Mouse (Mus musculus): ENCODE data around the gene Crygb.

Crygb gene

DNA sequence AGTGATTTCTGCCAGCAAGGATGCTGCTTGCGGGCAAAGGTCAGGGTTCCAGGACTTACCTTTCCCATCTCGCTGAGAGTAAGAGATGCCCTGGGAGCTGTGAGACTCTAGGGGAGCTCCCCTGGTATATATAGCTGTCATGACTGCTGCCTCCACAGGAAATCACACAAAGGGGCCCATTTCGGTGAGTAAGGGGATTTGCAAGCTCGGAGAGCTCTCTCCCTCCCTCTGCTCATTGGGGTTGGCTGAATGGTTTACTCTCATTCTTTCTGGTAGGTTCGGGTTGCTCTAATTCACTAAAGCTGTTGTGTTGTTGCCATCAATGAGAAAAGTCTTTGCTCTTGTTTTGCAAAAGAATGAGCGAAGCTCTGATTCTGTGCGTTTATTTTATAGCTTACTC is at the start of gene Crygb:
TSS of gene Crygb (minus strand) at position 101 of the 400 bp plus-strand sequence.
- in situ Hi-C loops (cut with MboI), result no loop called here

GRCm38 (mm10) chr1:65131671-65132070 is 49.6 kb upstream of the Crygb start:
- in situ Hi-C loops (cut with MboI), result no loop called here

DNA sequence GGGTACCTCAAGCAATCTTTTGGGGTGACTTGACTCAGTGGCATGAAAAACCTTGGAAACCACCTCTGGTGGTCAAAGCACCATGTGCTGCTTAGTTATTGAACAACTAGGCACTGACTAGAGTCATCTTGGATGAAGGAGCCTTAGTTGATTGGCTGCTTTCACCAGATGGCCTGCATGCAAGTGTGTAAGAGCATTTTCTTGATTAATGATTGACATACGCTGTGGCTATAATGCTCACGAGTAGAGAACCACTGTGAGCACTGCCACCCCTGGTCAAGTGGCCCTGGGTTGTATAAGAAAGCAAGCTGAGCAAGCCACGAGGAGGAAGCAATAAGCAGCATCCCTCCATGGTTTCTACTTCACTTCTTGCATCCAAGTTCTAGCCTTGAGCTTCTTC is 48.1 kb upstream of the Crygb start:
- in situ Hi-C loops (cut with MboI), result no loop called here

GRCm38 (mm10) chr1:65129634-65130180 is 47.6 kb upstream of the Crygb start:
- in situ Hi-C loops (cut with MboI), result no loop called here

GRCm38 (mm10) chr1:65122574-65123372 is 40.7 kb upstream of the Crygb start, which contains the start of gene D630023F18Rik:
Gene D630023F18Rik, minus strand, starts transcription at chr1:65123214.
- in situ Hi-C loops (cut with MboI), result no loop called here

DNA sequence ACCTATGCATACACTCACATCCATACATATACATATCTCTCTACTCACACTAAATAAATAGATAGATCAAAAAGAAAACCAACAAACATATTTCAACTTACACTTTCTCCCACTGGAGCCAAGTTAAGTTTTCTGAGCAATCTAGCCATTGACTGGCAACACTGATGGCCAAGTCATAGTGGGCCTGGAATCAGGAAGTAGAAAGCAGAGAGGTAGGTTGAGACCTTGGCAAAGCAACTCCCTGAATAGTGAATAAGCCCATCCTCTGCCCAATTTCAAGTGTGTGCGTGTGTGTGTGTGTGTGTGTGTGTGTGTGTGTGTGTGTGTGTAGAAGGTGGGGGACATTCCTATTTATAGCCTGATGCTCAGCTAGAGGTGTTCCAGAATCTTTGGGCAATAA is 37.4 kb upstream of the Crygb start, which contains the start of gene Gm28845:
TSS of gene Gm28845 (minus strand) at position 121 of the 400 bp plus-strand sequence.
- in situ Hi-C loops (cut with MboI), result no loop called here

DNA sequence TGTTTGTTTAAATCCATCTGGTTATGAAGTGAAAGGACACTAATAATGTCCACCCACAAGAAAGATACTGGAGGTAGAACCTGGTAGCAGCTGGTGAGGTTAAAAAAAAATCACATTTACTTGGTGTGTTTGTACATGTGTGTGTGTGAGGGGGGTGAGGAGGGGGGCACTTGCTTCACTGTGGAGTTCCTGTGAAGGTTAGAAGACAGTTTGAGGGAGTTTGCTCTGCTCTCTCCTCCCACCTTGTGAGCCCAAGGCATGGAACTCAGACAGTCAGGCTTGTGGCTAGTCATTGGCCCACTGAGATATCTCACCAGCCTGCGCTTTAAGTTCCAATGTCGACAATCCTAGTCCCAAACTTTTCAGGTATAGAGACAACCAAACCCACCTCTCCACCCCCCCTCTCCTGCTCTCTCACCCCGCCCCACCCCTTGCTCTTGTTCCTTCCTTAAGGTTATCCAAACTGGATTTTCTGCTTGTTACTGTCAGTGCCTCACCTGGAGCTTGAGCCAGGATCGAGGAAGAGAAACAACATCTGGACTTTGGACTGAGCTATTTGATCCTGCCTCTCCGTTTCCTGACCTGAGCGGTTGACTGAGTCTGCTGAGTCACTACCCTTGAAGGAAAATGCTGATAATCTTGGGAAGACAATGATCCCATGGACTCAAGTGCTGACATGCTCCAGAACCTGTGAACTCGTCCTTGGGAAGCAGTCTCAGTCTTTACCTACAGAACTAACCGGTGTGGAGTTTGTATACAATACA is 36.2 kb upstream of the Crygb start:
- in situ Hi-C loops (cut with MboI), result no loop called here

GRCm38 (mm10) chr1:65113536-65114172 is 31.6 kb upstream of the Crygb start:
- in situ Hi-C loops (cut with MboI), result no loop called here

DNA sequence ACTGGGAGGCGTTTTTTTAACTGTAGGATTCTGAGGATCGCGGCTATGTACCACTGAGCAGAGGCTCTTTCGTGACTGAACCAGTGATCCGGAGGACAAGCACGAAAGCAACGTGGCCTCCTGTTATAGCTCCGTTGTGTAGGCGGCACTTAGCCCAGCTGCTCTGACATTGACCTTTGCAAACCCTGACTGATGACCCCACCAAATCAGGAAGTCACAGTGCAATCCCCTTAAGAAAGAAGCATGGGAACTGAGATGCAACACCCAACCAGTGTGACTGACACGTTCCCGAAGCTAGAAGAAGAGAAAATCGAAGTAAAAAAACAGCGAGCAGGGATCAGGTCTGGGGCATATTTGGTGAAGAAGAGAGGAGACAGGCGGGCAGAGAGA is 30.7 kb upstream of the Crygb start:
- in situ Hi-C loops (cut with MboI), result no loop called here

GRCm38 (mm10) chr1:65112031-65112806 is 30.1 kb upstream of the Crygb start:
- in situ Hi-C loops (cut with MboI), result no loop called here

DNA sequence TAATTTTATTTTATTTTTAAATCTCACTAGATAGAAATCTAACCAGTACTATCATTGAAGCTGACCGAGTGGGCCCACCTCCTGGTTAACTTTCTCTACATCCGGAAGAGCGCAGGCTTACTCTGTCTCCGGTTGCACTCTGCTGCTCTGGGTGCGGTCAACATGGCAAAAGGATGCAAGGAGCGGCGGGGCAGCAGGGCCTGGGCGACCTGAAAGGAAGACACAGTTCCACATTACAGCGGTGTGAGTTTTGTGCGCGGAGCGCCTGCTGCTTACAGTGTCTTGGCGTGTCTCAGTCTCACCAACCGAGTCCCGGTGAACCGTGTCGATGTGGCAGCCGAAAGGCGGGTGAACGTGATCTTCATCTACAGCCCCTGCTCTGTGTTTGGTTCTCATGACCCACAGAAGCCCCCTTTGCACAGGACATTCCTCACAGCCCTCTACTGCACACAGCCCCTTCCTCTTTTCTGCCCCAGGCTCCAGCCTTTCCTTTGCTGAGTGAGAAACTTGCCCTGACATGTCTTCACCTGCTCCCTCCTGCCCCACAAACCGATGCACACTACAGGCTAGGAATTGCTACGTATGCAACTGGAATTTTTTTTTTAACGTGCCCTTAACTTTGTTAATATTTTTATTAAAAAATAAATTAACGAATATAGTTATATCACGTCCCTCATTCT is 27.8 kb upstream of the Crygb start:
- in situ Hi-C loops (cut with MboI), result no loop called here

- in situ Hi-C loops (cut with MboI), result no loop called here
Measured at GRCm38 (mm10) chr1:65109196-65109595, 27.1 kb upstream of the Crygb start.

DNA sequence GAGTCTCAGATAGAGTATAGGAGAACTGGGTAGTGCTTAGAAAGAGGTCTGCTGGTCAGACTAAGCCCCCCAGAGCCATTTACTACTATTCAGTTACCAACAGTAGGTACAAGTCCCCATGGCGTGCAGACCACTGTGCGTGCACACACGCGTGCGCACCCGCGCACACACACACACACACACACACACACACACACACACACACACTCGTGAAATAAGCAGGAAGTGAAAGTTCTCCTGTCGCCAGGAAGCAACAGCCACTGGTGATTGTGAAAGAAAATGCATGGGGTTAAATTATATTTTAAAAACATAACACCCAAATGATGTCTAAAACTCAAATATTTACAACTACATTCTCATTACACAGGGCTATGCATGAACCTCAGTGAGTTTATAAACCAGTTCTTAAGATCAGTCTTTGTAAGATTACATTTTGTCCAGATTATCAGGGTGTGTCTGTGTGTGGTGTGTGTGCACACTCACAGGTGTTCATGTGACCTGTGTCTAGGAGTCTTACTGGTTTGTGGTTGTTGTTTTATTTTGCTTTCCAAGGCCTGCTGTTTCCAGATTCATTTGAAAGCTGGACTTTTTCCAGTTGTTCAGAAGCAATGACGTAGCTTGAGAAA is 25.7 kb upstream of the Crygb start:
- in situ Hi-C loops (cut with MboI), result no loop called here

DNA sequence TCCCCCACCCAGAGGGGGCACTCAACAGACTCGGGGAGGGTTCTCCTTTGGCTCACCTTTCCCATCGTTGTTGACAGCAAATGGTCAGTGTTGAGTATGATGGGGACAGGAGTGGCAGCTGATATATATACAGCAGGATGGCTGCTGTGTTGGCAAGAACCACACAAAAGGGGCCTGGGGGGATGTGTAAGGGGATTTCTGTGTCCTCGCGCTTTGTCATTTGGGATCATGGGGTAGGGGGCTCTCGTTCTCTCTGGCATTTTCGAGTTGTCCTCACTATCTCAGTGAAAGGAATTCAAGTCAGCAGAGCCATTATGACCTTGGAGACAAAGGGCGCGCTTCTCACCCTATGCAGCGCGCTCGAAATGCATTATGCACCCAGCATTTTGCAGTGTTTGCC is 21.2 kb upstream of the Crygb start, which contains the start of gene Cryga:
TSS of gene Cryga (minus strand) at position 101 of the 400 bp plus-strand sequence.
- in situ Hi-C loops (cut with MboI), result no loop called here

- in situ Hi-C loops (cut with MboI), result no loop called here
Measured at GRCm38 (mm10) chr1:65096953-65097352, 14.9 kb upstream of the Crygb start.

- in situ Hi-C loops (cut with MboI), result no loop called here
Measured at GRCm38 (mm10) chr1:65091566-65091965, 9.5 kb upstream of the Crygb start.

DNA sequence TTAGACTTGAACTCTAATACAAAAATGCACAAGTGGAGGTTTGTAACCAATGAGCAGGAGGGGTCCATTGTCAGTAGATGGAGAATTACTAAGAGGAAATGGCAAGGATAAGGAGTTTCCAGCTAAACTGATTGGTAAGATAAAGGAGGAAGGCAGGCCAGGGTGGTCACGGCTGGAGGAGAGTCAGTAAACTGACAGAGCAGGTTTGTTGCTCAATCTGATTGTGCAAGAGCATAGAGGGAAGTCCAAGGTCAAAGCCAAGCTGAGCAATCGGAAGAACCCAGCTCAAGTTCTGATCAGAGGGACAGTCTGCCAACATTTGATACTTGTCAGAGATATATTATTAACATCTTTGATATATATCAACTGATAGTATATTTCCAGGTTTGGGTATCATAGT is 8.3 kb upstream of the Crygb start:
- in situ Hi-C loops (cut with MboI), result no loop called here

GRCm38 (mm10) chr1:65088567-65089356 is 6.7 kb upstream of the Crygb start:
- in situ Hi-C loops (cut with MboI), result no loop called here

DNA sequence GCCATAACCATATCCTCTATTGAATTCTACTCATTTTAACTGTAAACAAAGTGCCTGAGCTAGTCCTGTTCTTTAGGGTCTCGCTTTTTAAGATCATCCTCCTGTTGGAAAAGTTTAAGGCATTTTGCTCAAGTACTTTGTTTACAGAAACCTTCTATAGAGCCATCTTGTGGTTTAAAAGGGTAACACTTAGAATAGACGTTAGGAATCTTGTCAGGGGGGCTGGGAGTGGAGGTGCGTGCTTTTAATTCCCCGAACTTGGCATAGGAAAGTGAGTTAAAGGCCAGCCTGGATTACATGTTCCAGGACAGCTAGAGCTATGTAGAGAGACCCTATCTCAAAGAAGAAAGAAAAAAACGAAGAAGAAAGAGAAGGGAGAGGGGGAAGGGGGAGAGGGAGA is 6.5 kb downstream of the Crygb start:
- in situ Hi-C loops (cut with MboI), result no loop called here

Measured in mature B cell (primary cell).